Mouse (Mus musculus) E14TG2a.4 (cell line): ENCODE data around the gene Gm8332.
"Not testable (repeated sequence)": the region's sequence is repeated elsewhere in the genome, so short reads cannot be mapped to it uniquely, and the experiment has no call there.

Experiments
- H3K27me3 ChIP-seq: 2 replicates; pipeline ENCODE4 v1.6.1; 2014; ENCODE audit warnings: low read length, control low read depth; ENCODE audit not compliant: insufficient read depth
- H3K36me3 ChIP-seq: 2 replicates; pipeline ENCODE4 v1.6.1; 2014; ENCODE audit warnings: low read length, control low read depth; ENCODE audit not compliant: insufficient read depth
- H3K4me1 ChIP-seq: replicated peaks from 2 replicates; pipeline ENCODE4 v1.6.1; 2014; ENCODE audit warnings: low read depth, low read length, control low read depth
- H3K4me3 ChIP-seq: replicated peaks from 2 replicates; pipeline ENCODE4 v1.5.1; 2014; ENCODE audit warnings: mild to moderate bottlenecking, low read length
- H3K9me3 ChIP-seq: 2 replicates; pipeline ENCODE4 v1.6.1; 2014; ENCODE audit warnings: low read length, control low read depth
- CTCF ChIP-seq: conservative IDR thresholded peaks from 2 replicates; pipeline ENCODE4 v1.5.1; 2014; ENCODE audit warnings: low read length
- NANOG ChIP-seq: IDR thresholded peaks from 2 replicates; pipeline ENCODE4 v1.6.1; 2014; ENCODE audit warnings: borderline replicate concordance, low read length, mixed read lengths
- POU5F1 ChIP-seq: IDR thresholded peaks from 2 replicates; pipeline ENCODE4 v1.6.1; 2014; ENCODE audit warnings: low read length, borderline replicate concordance

Gene Gm8332

DNA sequence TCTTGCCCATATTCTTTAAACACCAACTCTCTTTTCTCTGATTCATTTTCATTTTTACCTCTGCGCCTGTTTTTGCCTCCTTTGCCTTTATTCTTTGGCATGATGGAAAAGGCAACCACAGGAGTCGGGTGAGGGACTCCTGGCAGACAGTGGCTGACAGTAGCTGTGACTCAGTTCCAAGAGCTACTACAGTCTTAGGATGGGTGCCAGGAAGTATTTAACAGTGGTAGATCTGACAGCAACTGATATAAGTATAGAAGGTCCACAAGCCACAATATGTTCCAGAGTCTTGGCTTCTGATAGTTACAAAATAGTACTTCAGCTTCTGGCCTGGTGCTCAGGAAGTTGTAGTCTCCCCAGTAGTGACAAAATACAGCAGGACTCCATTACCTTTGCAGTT, at the start of gene Gm8332:
Gene Gm8332, minus strand, starts transcription at position 101 of the 400 bp plus-strand sequence.
- not testable (repeated sequence) for H3K4me1 ChIP-seq, H3K36me3 ChIP-seq, H3K27me3 ChIP-seq, H3K4me3 ChIP-seq
- peaks cover 27% of the 10 kb centered on the region for H3K9me3 ChIP-seq

GRCm38 (mm10) chr12:88297171-88297570, 47.3 kb upstream of the Gm8332 start:
- not testable (repeated sequence) for H3K36me3 ChIP-seq, H3K4me3 ChIP-seq, H3K4me1 ChIP-seq, H3K27me3 ChIP-seq
- peaks cover 14% of the 10 kb centered on the region for H3K9me3 ChIP-seq

DNA sequence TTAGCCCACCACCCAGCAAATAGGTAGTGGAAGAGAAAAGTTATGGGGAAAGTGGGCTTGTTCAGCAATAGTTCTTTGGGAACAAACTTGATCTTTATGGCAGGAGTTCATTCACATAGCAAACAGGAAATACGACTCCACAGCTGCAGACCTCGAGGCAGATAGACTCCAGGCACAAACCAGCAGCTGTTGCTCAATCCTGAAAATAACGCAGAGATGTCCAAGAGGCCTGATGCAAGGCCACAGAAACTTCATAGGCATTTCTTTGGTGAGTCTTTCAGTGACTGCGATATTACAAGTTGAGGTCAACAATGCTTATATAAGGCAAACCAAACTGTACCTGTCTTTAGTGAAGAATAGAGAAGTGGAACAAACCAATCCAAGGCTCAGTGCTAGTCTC, 43.2 kb upstream of the Gm8332 start:
- H3K36me3 ChIP-seq, H3K27me3 ChIP-seq, H3K4me1 ChIP-seq, H3K9me3 ChIP-seq, H3K4me3 ChIP-seq: not testable (repeated sequence)

GRCm38 (mm10) chr12:88285224-88285623, 35.3 kb upstream of the Gm8332 start:
- H3K9me3 ChIP-seq, H3K27me3 ChIP-seq, H3K4me1 ChIP-seq, H3K4me3 ChIP-seq, H3K36me3 ChIP-seq: not testable (repeated sequence)

DNA sequence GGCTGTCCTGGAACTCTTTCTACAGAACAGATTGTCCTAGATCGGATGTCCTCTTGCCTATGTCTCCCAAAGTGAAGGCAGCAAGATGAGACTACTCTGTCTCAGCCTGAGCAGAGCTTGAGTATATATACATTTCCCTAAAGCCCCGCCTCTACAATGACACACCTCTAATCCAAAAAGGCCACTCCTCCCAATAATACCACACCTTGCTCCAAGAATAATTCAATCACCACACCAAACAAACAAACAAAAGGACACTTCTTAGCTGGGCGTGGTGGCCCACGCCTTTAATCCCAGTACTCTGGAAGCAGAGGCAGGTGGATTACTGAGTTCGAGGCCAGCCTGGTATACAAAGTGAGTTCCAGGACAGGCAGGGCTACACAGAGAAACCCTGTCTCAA, 24.5 kb upstream of the Gm8332 start, which contains the start of gene Gm5662:
Gene Gm5662, minus strand, starts transcription at position 101 of the 400 bp plus-strand sequence.
- H3K36me3 ChIP-seq, H3K27me3 ChIP-seq, H3K4me1 ChIP-seq: not testable (repeated sequence)

DNA sequence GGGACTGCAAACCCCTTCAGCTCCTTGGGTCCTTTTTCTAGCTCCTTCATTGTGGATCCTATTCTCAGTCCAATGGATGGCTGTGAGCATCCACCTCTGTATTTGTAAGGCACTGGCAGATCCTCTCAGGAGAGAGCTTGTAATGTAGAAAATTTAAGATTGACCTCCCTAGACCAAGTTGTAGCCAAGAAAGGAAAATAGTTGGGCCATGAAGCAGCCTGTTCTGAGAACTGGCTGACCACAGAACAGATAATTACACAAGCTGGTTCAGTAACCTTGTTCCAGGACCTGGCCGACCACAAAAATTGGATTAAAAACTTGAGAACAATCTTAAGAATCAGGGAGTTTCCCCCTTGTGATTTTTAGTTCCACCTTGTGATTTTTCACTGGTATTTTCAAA, 7.3 kb upstream of the Gm8332 start:
- TF ChIP-seq CTCF (no peak), POU5F1 (no peak), NANOG (no peak)
- peaks cover 6% of the 10 kb centered on the region for H3K9me3 ChIP-seq
- no peak overlapping the region for H3K4me3 ChIP-seq
- 0 out of 2 replicates have a peak, but pooled peaks cover 2% of the 10 kb centered on the region for H3K27me3 ChIP-seq
- no peaks in the 10 kb centered on the region for H3K36me3 ChIP-seq
- H3K4me1 ChIP-seq: peaks cover 2% of the 10 kb centered on the region; the same call in 1 of the 2 replicates

More for the DNA sequence above, 24.5 kb upstream of the Gm8332 start, which contains the start of gene Gm5662:
- H3K4me3 ChIP-seq, H3K9me3 ChIP-seq: not testable (repeated sequence)

DNA sequence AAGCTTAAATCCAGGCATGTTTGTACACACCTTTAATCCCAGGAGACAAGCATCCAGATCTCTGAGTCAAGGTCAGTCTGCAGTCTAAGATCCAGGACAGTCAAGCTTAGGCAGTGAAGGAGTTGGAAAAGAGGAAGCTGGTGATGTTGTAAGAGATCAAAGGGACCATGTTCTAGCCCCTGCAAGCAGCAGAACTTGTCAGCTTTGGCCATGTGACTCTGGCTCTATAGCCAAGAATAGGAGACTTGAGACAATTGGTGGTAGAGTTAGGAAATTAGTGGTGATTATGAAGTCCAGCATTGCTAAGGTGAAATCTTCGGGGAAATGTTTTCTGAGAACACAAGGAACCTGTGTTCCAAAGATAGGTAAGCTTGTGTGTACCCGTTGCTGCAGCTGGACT, 6.0 kb upstream of the Gm8332 start:
- not testable (repeated sequence) for H3K27me3 ChIP-seq, H3K9me3 ChIP-seq, H3K4me1 ChIP-seq, H3K36me3 ChIP-seq, H3K4me3 ChIP-seq

DNA sequence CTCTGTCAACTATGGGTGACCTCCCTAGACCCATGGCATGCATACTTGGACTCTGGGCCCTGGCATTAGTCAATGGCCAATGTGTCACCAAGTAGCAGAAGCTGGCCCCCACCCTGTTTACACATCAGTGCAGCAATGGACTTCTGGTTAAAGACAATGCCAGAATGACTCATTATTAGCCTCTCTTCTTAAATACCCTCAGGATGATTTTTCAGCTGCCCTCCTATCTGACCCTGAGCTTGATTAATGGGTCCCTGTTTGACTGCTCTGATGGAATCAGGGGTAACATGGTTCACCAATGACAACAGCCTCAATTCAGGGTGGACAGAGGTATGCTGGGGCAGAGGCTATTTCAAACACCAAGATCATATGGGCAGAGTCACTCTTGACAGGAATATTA, 4.1 kb downstream of the Gm8332 start:
- H3K9me3 ChIP-seq: peaks cover 61% of the 10 kb centered on the region
- not testable (repeated sequence) for H3K27me3 ChIP-seq, H3K36me3 ChIP-seq, H3K4me3 ChIP-seq, H3K4me1 ChIP-seq

DNA sequence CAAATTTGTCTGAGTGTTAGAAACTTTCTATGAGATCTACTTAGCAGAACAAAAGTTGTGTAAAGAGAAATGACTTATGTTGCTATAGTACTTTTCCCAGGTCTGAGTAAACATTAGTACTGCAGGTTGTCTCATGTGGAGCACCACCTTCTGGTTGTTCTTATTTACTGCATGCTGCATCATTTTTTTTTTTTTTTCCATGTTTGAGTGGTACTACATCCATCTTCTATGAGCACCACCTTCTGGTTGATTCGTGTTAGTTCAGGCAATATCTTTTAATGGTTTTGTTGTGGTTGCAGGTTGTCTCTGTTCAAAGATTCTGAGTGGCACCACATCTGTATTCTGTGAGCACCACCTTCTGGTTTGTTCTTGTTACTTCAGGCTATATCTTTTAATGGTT, 7.0 kb downstream of the Gm8332 start:
- H3K4me3 ChIP-seq, H3K36me3 ChIP-seq, H3K27me3 ChIP-seq, H3K4me1 ChIP-seq: not testable (repeated sequence)
- peaks cover 58% of the 10 kb centered on the region for H3K9me3 ChIP-seq

- H3K4me3 ChIP-seq: no peak overlapping the region
- no peaks in the 10 kb centered on the region for H3K36me3 ChIP-seq
- no peak for TF ChIP-seq NANOG
- TF ChIP-seq POU5F1: no peak
- no peak for TF ChIP-seq CTCF
- H3K4me1 ChIP-seq: no peaks in the 10 kb centered on the region
- no peaks in the 10 kb centered on the region for H3K27me3 ChIP-seq
- H3K9me3 ChIP-seq: peaks cover 85% of the 10 kb centered on the region
Observed at GRCm38 (mm10) chr12:88219445-88219844, 30.5 kb downstream of the Gm8332 start.

DNA sequence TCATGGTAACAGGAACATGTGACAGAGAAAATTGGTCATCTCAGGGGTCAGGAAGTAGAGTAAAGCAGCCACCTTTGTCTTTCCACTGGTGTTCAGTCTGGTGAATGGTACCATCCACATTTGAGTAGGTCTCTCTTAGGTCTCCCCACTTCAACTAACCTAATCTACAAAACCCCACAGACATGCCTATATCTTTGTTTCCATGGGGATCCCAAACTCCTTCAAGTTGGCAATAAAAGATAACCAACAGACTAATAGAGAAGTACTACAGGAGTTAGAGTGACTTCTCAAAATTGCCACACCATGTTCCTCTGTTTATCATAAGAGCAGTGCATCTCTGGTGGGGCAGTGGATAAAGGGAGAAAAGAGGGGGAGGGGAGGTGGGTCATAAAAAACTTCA, 31.8 kb downstream of the Gm8332 start:
- not testable (repeated sequence) for H3K27me3 ChIP-seq, H3K4me3 ChIP-seq

More for the DNA sequence above, 31.8 kb downstream of the Gm8332 start:
- peaks cover 86% of the 10 kb centered on the region for H3K9me3 ChIP-seq
- H3K36me3 ChIP-seq, H3K4me1 ChIP-seq: not testable (repeated sequence)
